Mouse (Mus musculus) v-Abl transformed pro-B cells (cell line): ENCODE results near the gene Snapc3.
"Not testable (repeated sequence)": the region's sequence is repeated elsewhere in the genome, so short reads cannot be mapped to it uniquely, and the experiment has no call there.

Experiments used
- in situ Hi-C, 2 experiments: fragments of 400-800 bp; cut with MboI; formaldehyde crosslinking; loops; one replicate each; pipeline ENCODE4 v1.15.1; 2025; ENCODE audit not compliant: unreplicated experiment in 2 of 2

Gene Snapc3

DNA sequence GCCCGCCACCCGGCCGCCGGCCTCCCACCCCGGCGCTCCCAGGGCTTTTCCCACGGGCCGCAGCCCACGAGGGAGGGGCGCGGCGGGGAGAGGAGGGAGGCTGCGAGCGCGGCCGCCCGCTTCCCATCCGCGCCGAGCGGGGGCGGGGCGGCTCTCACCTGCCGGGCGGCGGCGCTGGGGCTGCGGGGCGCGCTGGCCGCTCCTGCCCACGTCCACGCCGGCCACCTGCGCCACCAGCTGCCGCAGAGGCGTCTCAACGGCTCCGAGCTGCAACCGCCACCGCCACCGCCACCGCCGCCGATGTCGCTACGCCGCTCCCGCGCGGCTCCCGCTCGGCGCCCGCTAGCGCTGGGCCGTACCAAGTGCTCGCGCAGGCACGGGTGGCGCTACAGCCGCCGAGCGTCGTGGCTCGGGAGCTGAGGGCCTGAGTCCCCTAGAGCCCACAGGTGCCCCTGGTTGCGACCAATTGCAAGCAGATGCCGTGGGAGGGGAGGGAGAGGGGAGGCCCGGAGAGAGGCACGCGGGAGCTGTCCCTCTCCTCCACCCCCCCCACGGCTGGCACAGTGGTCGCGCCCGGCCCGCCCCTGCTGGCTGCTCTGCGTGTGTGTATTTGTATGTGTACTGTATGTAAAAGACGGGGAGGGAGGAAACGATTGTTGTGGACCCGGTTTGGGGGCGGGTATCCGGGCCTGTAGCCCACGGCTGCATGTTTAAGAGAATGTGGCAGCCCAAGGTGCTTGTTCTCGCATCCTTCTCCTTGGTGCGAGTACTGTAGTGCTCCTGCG lies 68.8 kb downstream of the Snapc3 start, which contains the start of gene Psip1:
TSS of gene Psip1 (minus strand) at position 343 of the 785 bp plus-strand sequence.
- in situ Hi-C loops: no loop called here

DNA sequence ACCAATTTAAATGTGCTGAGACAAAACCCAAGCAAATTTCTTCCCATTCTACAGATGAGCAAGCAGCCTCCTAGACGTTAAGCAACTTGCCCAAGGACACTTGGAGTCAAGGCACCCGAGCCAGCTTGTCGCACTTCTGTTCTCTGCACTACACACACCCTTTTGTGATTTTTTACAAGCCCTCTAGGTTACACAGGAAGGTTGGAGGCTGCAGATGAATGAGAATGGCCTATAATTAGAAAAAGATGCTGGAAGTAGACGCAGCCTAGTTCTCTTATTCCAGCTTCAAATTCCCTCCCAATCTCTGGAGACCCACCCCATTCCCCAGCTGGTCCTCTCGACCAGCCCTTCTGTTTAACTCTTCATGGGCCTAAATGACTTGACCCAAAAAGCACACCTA lies 71.6 kb downstream of the Snapc3 start:
- in situ Hi-C loops: no loop called here

DNA sequence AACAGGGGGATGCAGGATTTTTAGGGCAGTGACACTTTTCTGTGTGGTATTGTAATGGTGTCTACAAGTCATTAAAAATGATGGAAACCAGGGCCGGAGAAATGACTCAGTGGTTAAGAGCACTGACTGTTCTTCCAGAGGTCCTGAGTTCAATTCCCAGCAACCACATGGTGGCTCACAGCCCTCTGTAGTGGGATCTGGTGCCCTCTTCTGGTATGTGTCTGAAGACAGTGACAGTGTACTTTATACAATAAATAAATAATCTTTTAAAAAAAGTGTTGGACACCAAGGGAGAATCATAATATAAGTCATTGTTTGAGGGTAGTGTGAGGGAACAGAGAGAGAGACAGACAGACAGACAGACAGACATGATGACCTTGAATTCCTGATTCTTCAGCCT lies 75.6 kb downstream of the Snapc3 start:
- in situ Hi-C loops: no loop called here

DNA sequence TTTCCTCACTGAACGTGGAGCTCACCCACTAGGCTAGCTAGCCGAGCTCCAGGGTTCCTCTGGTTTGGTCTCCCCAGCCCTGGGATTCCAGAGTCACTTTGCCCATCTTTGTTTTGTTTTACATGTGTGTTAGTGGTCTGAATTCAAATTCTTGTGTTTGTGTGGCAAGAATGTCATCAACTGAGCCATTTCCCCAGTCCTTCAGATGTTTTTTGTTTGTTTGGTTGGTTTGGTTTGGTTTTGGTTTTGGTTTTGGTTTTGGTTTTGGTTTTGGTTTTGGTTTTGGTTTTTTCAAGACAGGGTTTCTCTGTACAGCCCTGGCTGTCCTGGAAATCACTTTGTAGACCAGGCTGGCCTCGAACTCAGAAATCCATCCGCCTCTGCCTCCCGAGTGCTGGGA lies 79.5 kb downstream of the Snapc3 start:
- in situ Hi-C loops: not testable (repeated sequence)

DNA sequence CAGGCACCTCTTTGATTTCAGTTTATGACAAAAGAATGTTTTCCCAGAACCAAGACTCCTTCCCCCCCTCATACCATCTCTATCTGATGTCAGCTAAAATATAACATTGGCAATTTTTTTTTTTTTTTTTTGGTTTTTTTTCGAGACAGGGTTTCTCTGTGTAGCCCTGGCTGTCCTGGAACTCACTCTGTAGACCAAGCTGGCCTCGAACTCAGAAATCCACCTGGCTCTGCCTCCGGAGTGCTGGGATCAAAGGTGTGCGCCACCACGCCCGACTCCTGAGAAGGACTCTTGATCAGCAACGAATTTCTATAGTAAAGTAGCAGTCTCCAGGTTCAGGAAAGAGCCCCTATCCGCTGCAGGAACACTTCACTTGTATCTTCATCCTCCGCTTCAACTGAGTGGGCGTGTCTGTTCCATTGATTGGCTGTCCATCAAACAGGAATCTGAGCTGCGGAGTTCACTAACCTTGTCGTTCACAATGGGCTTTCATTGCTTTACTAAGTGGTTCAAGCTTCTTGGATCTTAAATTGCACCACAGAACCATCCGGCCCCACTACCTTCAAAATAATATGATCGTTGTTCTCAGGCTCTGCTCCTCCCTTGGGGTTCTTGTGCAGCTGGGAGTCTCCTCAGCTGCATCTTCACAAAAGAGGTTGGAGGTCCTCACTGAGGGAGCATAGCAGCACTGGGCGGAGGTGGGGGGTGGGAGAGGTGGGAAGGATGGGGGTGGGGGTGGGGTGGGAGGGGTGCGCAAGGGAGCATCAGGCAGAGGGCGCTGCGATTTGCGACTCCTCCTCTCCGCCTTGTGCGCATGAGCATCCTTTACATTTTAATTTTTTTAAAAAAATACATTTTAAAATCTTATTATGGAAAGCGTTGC lies 82.9 kb downstream of the Snapc3 start:
- in situ Hi-C loops: no loop called here

DNA sequence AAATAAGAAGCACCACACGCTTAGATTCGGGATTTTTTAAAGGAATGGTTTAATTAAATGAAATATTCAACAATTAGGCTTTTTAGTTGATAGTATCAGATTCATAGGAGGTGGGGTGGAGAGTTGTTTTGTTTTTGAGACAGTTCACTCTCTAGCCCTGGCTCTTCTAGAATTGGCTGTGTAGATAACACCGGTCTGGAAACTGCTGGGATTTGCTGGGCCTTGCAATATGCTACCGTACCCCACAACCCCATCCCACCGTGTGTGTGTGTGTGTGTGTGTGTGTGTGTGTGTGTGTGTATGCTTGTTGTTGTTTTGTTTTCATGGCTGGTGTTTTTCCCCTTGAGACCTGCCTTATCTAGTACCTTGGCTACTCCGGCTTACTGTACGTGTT lies 83.5 kb downstream of the Snapc3 start:
- in situ Hi-C loops: no loop called here

DNA sequence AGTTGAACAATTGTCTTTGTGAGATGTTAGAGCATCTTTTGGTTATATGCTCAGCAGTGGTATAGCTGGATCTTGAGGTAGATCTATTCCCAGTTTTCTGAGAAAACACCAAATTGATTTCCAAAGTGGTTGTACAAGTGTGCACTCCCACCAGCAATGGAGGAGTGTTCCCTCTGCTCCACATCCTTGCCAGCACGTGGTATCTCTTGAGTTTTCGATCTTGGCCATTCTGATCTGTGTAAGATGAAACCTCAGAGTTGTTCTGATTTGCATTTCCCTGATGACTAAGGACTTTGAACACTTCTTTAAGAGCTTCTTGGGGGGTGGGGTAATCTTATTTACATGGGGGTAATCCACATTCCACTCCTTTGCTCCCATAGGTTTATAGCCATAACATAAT lies 92.1 kb downstream of the Snapc3 start:
- in situ Hi-C loops: no loop called here

DNA sequence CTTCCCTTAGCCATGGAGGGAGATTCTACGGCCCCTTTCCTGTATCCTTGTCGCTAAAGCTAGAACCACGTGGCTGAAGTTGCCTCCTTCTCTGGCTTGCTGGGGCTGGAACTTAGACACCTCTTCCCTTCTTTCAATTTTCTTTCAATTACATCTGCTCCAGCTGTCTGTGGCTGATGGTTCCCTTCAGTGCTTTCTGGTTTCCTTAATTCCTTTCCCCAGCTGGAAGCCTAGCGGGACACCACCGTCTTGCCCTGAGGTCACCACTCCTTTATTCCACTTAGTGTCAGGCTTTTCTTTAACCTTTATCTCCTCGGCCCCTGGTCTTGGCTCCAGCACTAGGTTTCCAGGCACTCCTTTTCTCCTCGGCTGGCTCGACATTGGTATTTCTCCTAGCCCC lies 93.6 kb downstream of the Snapc3 start:
- in situ Hi-C loops: no loop called here

DNA sequence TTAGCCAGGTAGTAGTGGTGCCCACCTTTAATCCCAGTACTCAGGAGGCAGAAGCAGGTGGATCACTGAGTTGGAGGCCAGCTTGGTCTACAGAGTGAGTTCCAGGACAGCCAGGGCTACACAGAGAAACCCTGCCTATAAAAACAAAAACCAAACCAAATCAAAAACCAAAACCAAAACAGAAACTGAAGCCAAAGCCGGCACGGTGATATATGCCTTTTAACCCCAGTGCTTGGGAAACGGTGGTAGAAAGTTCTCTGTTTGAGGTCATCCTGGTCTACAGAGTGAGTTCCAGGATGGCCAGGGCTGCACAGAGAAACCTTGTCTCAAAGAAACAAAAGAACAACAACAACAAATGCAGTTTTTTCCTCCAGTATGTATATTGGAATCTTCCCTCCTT lies 94.7 kb downstream of the Snapc3 start:
- in situ Hi-C loops: no loop called here

DNA sequence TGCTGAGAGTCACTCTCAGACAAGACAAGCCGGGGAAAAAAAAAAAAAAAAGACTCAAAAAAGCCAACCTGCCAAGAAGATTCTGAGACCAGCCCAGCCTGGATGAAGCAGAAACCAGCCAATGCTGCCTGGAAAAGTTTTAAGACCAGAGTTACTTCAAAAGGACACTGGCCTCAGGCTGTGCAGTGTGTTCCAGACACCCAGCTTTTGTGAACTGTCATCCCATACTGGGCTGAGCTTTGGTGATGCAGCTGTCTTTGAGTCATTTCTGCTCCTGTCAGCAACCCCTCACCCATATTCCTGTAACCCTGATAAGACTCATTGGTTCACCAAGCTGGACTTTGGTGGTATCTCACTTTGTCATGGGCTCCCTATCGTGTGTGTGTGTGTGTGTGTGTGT lies 95.1 kb downstream of the Snapc3 start:
- in situ Hi-C loops: no loop called here

DNA sequence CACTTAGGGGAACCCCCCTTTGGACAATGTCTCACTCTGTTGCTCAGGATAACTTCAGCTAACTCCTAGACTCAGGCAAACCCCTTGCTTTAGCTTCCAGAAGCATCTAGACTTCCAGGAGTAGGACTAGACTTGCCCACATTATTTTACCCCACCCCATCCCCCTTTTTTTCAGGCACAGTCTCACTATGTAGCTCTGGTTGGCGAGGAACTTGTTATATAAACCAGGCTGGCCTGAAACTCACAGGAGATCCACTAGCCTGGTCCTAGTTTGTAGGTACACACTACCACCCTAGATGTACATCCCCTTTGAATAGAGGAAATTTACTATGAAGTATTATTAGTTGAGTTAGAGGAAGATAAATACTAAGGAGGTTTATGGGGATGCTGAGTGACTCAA lies 96.7 kb downstream of the Snapc3 start:
- in situ Hi-C loops: no loop called here

DNA sequence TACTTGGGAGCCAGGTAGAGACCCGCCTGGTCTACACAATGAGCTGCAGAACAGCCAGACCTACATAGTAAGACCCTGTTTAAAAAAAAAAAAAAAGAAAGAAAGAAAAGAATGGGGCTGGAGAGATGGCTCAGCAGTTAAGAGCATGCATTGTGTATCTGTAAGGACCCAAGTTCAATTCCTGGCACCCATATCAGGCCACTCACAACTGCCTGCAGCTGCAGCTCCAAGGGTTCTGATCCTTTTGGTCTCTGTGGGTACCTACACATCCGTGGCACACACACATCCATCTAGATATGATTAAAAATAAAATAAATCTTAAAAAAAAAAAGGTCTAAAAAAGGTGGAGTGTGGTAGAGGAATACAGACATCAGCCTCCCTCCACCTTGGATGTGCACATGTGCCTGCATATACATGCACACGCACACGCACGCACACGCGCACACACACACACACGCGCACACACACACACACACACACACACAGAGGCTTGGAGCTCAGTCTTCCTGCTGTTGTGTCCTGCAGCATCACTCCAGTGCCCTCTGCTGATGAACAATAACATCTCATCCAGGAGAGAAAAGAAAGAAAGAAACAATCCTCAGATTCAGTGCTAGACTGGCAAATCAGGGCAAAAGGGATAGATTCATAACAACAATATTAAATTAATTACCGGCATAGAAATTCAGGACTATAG lies 97.6 kb downstream of the Snapc3 start:
- in situ Hi-C loops: no loop called here

DNA sequence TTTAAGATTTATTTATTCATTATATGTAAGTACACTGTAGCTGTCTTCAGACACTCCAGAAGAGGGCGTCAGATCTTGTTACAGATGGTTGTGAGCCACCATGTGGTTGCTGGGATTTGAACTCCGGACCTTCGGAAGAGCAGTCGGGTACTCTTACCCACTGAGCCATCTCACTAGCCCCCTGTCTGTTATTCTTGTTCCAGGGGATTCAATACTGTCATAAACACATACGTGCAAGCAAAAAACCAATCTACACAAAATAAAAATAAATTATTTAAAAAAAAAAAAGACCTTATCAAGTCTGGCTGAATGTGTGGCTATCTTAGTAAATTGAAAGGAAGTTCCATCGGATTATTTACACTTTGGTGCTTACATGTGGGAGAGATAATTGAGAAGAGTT lies 98.6 kb downstream of the Snapc3 start:
- in situ Hi-C loops: not testable (repeated sequence)
